Mouse (Mus musculus) naive thymus-derived CD4-positive, alpha-beta T cell, adult 5 months (primary cell): ENCODE data around the gene Wdr13. TPM values are rescaled to one million over a fixed set of nuclear protein-coding genes. Genes with fewer than 3 reads are reported as not detected.

Experiments
- polyA plus RNA-seq: library from polyadenylated mRNA; unstranded; fragments of 100-300 nt; shearing (Covaris generic); gene quantifications from one replicate; pipeline ENCODE4 v1.2.1, GENCODE M21; 2017

Wdr13 gene
- polyA plus RNA-seq = 14.6 TPM

DNA sequence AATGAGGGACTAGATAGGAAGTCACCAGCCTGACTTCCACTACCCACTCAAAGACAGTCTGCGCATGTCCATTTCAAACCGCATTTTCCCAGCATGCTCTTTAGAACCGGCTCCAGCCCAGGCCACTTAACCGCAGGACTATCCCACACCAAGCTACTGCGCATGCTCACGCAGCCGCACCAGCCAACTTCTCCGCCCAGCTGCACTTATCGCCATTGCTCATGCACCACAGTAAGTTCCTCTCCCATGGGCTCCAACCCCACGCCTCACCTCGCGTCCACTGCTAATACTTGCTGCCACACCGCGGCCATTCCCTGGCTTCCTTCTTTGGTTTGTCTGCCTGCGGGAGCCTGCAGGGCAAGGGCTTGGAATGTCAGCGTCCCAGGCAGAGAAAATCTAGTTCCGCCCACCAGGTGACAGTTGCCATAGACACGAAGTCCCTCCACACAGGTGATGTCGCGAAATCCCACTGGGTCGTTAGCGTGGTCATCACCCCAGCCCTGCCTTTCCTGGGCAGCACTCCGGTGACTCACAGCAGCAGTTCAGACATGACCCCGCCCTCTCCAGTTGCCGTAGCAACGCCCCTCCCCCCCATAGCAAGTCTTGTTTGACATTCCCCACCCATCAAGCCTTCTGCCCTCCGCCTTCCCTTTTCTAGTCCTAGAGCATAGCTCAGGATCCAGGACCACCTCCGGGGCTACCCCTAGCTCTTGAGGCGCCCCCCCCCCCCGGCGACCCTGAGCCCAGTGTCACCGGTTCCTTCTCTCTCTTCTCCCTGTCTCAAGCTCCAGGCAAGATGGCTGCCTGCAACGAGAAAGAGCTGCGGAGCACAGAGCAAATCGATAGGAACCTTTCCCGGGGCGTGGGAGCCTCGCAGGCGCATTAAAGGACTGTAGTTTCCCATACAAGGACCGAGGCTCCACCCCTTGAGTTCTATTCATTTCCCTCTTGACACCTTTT lies at the start of gene Wdr13:
Gene Wdr13 (minus strand): TSS at position 876 of the 960 bp plus-strand sequence.

DNA sequence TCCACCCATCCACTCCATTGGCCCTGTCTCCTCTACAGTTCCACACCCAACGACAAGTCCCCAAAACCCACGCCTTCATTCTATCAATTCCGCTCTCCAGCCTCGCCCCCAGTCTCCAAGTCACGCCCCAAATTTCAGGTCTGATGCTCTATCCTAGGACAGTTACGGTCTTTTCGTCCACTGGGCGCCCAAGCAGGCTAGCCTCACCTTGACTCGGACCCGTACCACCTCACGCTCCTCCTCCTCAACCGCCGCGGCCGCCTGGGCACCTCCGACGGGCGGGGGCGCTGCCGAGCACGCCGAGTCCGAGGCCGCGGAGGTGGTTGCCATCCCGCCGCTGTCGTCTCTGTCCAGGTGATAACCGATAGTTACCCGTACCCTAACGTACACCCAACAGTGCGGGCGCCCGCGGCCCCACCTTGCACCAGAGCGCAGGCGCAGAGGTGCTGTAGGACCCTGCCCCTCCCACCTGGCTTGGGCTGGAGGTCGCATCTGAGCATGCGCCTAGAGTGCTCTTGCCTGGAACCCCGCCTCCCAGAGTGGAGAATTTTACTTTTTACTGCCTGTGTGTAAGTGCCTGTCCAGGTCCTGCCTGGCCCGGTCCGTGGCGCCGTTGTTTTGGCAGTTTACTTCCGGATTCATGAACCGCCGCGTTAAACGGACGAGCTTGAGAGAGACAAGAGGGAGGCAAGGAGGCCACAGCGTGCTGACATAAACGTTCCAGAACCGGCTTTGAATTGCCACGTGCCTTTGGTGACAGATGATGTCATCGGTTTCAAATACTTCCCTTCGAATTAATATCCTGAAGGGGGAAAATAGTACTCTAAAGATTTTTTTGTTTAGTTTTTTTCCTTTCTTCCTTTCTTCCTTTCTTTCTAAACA lies 43.1 kb upstream of the Wdr13 start, which contains the start of gene Tbc1d25:
Gene Tbc1d25 (minus strand): TSS at position 678 of the 882 bp plus-strand sequence.

DNA sequence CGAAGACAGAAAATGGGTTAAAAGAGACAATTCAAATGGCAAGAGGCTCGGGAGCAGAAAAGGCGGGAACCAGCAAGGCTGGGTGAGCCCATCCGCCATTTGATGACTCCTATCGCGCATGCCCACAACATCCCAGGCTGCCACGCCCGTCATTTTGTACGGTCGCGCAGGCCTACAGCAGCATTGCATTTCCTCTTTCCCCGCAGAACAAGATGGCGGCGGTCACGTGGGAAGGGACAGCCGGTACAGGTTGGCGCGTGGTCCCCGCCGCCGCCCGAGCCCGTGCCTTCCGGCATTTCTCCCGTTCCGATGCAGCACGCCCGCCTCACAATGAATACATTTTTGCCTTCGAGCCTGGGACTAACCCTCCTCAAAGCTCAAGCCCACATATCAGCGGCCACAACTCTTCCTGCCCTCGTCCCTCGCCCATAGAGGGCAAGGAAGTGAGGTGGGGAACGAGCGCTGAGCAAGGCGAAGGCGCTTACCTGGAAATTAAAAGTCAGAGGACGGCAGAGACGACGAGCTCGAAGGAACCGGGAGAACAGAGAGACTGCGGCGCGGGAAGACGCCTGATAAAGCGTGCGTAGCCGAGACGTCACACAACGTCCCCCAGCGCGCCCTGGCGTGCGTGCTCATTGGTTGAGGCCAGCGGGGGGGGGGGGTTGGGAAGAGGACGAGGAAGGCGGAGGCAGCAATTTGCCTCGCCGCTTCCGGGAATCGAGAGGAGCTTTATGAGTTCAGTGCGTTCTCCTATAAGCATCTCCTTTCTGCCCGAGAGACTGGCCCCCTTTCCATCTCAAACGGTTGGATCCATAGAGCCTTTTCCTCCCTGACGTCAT lies 12.7 kb upstream of the Wdr13 start, which contains the start of gene Rbm3:
Gene Rbm3 (minus strand): TSS at position 728 of the 839 bp plus-strand sequence.

DNA sequence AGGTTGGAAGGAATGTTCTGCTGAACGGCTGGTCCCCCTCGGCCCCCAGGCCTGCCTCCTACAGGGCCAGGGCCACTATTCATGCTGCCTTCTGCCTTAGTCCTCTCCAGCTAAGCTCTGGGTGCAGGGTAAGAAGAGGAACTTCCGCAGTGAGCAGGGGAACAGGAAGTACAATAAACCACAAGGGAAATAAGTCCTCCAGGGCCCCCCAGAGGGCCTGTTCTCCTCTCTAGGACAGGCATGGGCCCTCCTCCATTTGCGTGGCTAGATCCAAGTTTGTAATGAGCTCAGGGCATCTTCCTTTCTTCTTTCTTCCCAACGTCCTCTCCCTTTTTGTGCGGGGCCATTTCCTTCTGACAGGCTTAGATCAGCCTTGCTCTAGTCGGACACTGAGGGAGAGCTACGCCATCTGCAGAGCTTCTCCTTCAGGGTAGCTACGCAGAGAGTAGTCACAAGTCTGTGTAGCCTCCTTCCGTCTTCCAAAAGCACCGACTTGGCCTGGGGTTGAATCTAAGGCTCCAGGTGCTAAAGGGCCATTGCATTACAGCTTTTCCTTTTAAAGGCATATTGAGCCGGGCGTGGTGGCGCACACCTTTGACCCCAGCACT lies 42.2 kb downstream of the Wdr13 start, which contains the start of gene Was:
Gene Was (minus strand): TSS at position 153 of the 608 bp plus-strand sequence.

DNA sequence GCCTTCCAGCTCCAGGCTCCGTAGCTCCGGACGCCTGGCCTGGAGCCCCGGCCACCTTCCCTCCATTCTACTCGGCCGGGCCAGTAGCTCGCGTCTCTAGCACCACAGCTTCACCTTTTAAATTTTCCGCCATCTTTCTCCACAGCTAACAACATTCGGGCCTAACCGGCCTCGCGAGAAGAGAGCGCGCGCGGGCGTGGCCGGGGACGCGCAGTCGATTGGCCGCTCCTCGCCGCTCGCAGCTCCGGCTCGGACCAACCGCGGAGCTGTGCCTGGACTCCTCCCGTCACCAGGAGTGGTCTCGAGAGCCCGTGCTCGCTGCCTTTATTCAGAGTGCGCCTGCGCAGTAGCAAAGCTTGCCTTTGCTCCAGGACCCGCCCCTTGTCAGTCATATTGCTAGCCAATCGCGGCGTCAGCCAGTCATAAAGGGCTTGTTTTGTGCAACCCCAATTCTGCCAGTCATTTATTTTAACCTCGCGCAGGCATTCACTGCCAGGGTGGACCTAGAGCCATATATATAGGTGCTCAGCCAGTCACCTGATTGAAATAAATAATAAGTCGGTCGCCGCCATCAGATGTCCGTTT lies 58.2 kb downstream of the Wdr13 start, which contains the start of gene Suv39h1:
Gene Suv39h1 (minus strand): TSS at position 331 of the 585 bp plus-strand sequence.

Other genes with a start within 250 kb of the Wdr13 start
- 35.6 TPM for gene Slc35a2, start 248.9 kb downstream of the Wdr13 start, polyA plus RNA-seq
- 191 TPM for gene Pqbp1, start 233.6 kb downstream of the Wdr13 start, polyA plus RNA-seq
- 88.6 TPM for gene Timm17b, start 233.5 kb downstream of the Wdr13 start, polyA plus RNA-seq
- gene Gm10491, start 225.1 kb downstream of the Wdr13 start, polyA plus RNA-seq = not detected
- not detected for gene Gm10490, start 223.3 kb downstream of the Wdr13 start, polyA plus RNA-seq
- not detected for gene Pcsk1n, start 213.1 kb downstream of the Wdr13 start, polyA plus RNA-seq
- not detected for gene Eras, start 204.3 kb downstream of the Wdr13 start, polyA plus RNA-seq
- 11.6 TPM for gene Hdac6, start 185.0 kb downstream of the Wdr13 start, polyA plus RNA-seq
- 3.3 TPM for gene Gata1, start 154.8 kb downstream of the Wdr13 start, polyA plus RNA-seq
- gene Glod5, start 114.4 kb downstream of the Wdr13 start, polyA plus RNA-seq = not detected
- 46.3 TPM for gene Suv39h1, start 58.1 kb downstream of the Wdr13 start, polyA plus RNA-seq
- 52.7 TPM for gene Was, start 42.4 kb downstream of the Wdr13 start, polyA plus RNA-seq
- gene Rbm3, start 13.0 kb upstream of the Wdr13 start, polyA plus RNA-seq = 653 TPM
- 35.1 TPM for gene Tbc1d25, start 43.3 kb upstream of the Wdr13 start, polyA plus RNA-seq
- gene Ebp, start 60.6 kb upstream of the Wdr13 start, polyA plus RNA-seq = 67.6 TPM
- not detected for gene Porcn, start 73.6 kb upstream of the Wdr13 start, polyA plus RNA-seq
- gene Ftsj1, start 119.5 kb upstream of the Wdr13 start, polyA plus RNA-seq = 21.5 TPM
- gene Slc38a5, start 138.2 kb upstream of the Wdr13 start, polyA plus RNA-seq = not detected
- gene Ssxb10, start 194.5 kb upstream of the Wdr13 start, polyA plus RNA-seq = not detected
- gene Ssxb9, start 234.1 kb upstream of the Wdr13 start, polyA plus RNA-seq = not detected